Mouse (Mus musculus) frontal cortex, adult 2 months (tissue): ENCODE results near the gene 9930104L06Rik. TPM values are rescaled to one million over a fixed set of nuclear protein-coding genes. Genes with fewer than 3 reads are reported as not detected.
A peak's percentile ranks its signal among the peaks of the same experiment; 100 is the strongest.

ENCODE experiments used
- DNase-seq, 2 experiments: peaks; one replicate each; pipeline ENCODE4 v3.0.0; 2022; ENCODE audit warnings: low spot score in 1 of 2; ENCODE audit errors: extremely low spot score in 1 of 2
- polyA plus RNA-seq: library from polyadenylated mRNA; depleted of rRNA; stranded (reverse); fragments of >200 nt; gene quantifications from 2 replicates; pipeline ENCODE4 v1.2.3, GENCODE M21; 2012

9930104L06Rik gene
- polyA plus RNA-seq, 1 experiment, result 20.9 TPM

DNA sequence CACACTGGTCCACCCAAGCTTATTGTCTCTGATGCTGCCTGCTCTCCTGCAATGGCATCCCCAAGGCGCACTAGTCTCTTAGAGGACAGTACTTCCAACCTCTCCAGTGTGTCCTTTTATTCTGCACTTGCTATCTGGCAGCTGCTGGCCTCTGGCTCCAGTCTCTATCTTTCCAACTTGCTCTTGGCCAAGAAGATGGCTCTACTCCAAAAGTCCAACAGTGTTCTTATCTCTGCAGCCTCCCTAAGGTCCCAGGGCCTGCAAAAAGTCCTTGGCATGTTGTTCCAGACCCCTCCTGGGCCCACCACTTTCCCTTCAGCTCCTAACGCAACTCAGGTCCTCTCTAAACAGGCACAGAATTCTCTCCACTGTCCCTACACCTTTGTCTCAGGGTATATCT lies 20.4 kb downstream of the 9930104L06Rik start:
- no peak for DNase-seq

- DNase-seq, result no peak
Measured at GRCm38 (mm10) chr4:124959062-124959461, 22.2 kb downstream of the 9930104L06Rik start.

DNA sequence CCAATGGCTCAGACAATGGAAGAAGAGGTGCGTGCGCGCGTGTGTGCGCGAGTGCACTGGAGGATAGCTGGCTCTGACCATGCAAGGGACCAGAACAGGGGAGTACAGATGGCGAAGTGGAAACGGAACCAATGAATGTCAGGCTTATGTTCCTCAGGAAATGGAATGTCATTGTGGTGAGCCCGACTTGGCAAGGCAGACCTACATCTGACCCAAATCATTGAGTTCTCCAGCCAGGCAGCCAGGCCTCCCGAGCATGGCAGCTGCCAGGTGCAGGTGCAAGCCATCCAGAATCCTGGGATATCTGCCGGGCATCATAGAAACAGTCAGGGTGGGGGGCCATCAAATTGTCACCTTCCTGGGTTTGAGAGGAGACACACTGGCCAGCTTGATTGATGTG lies 24.1 kb downstream of the 9930104L06Rik start:
- no peak for DNase-seq

GRCm38 (mm10) chr4:124962576-124962975 lies 25.7 kb downstream of the 9930104L06Rik start:
- DNase-seq, result no peak

GRCm38 (mm10) chr4:124964912-124965599 lies 28.2 kb downstream of the 9930104L06Rik start:
- no peak for DNase-seq

DNA sequence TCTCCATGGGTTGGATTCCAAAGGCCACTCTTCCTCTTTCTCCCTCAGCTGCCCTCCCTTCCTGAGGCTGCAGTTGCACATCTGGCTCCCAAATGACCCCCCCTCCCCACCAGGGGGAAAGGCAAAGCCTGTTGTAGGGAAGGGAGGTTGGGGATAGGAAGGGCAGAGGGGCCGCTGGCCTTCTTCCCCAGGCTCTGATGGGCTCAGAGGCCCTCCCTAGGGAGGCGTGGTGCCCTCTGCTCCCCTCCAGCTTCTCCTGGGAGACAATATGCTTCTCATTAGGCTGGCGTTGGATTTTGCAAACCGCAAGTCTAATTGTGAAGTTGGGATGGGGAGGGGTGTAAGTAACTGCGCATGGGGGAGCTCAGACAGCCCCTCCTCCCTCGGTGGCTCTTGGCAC lies 31.9 kb downstream of the 9930104L06Rik start:
- DNase-seq, result no peak

GRCm38 (mm10) chr4:124969219-124969848 lies 32.5 kb downstream of the 9930104L06Rik start:
- DNase-seq, result no peak

GRCm38 (mm10) chr4:124970194-124970593 lies 33.3 kb downstream of the 9930104L06Rik start:
- no peak for DNase-seq

GRCm38 (mm10) chr4:124970677-124971076 lies 33.8 kb downstream of the 9930104L06Rik start:
- no peak for DNase-seq

GRCm38 (mm10) chr4:124971094-124971493 lies 34.2 kb downstream of the 9930104L06Rik start:
- DNase-seq, result no peak

DNA sequence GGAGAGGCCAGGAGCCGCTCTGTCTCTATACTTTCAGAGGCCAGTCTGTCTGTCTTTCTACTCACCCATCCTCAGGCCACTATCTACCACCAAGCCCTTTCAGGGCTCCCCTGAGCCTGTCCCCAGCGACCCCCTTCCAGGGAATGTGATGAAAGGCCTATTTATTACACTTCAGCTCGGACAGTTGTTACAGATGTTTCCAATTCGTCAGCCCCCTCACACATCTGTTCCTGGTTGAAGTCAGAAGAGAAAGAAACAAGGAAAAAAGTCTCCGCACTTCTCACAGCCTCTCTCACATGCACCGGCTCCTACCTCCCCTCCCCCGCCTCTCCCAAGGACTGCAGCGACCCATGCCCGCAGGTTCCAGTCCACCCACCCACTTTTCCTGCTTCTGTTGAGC lies 35.5 kb downstream of the 9930104L06Rik start:
- no peak for DNase-seq

DNA sequence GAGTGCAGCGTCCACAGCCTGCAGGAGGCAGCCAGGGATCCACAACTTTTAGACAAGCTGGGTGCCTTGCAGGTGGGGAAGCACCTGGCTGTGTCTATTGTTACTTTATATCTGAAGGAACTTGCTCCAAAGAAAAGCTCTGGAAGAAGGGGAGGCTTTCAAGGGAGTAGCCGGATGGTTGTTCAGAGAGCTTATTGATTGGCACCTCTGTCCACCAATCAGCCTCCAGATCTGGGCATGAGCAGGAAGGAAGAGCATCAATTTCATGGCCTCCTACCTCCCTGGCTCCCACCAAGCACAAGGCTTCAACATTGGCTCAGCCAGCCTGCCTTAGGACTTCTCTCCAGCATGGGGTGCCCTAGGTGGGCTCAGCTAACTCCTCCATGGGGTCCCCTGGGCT lies 36.4 kb downstream of the 9930104L06Rik start:
- no peak for DNase-seq

DNA sequence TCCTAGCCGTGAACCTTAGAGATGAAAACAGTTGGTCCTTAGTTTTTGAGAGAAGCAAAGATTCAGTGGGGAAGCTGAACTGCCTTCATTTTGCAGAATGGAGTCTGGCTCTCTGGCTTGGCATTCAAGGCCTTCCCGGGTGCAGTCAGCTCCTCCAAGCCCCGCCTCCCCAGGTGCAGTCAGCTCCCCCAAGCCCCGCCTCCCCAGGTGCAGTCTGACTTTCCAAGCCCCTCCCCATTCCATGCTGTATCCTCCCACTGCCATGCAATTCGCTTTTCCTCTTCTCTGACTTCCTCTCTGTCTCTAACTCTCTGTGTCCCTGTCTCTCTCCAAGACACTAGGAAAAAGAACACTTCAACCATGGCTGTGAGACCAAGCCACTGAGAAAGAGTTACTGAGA lies 41.4 kb downstream of the 9930104L06Rik start:
- no peak for DNase-seq

DNA sequence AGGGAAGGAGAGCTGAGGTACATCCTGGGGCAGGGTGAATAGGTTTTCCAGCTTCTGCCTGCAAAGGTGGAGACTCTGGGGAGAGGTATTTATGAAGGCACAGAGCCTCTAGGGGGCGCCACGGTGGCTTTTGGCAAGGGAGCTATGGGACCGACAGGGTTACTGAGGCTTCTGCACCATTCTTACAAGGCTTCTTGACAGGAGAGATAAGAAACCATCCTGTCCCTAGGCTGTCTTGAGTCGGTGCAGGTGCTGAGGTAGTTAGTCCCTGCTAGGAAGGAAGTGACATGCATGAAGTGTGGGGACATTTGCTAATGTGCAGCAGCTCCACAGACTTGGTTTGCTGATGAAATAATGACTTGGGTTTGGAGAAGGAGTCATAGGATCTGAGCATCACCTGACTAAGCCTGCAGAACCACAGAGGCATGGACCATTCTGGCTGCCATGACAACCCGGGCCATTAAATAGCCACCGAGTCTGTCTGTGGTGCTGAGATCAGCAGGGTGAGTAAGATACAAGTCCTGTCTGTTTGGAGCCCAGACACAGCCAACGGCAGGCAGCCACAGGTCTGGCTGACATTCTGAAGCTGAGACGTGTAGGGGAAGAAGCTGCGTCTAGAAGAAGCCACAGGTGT lies 47.2 kb downstream of the 9930104L06Rik start:
- DNase-seq, result no peak

GRCm38 (mm10) chr4:124984871-124985670 lies 48.2 kb downstream of the 9930104L06Rik start:
- DNase-seq, result peak in 1 of 2 experiments; percentile 62

DNA sequence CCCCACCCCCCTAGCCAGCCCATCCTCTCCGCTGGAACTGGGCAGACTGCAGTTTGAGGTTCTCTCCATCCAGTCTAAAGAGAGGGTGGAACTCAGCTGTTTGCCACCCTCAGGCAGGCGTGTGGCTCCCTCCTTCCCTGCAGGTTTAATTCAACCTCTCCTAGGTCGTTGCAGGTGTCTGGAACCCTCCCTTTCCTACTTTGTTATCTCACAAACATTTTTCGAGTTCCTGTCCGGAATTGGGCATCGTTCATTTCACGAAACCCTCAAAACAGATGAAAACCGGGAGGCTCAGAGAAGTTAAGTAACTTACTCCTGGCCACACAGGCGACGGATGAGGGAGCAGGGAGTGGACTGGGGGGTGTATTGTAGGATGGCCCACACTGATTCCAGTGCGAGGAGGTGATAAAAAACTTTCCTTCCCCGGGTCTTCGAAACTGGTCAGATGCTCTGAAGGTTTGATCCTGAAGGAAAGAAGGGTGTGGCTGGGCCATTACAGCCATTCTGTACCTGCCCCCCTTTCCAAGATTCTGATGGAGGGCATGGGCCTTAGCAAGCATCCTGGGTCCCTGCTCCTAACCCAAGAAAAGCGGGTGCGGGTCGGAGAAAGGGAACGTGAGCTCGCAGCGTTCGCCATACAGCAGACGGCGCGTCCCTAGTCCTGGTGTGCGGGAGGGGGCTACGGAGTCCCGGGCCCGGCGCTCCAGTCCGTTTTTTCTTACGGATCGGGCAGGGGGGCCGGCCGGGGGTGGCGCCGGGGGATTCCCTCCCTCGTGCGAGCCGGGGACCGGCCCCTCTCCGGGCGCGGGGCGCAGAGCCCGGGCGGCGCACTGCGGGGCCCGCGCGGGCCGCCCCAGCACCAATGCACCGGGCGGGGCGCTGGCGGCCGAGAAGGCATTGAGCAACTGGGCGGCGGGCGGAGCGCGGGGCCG lies 49.1 kb downstream of the 9930104L06Rik start, which contains the start of gene Rspo1:
Gene Rspo1, plus strand, starts transcription at position 760 of the 932 bp plus-strand sequence.
- DNase-seq, result no peak

GRCm38 (mm10) chr4:124986739-124987710 lies 50.2 kb downstream of the 9930104L06Rik start:
- no peak for DNase-seq

DNA sequence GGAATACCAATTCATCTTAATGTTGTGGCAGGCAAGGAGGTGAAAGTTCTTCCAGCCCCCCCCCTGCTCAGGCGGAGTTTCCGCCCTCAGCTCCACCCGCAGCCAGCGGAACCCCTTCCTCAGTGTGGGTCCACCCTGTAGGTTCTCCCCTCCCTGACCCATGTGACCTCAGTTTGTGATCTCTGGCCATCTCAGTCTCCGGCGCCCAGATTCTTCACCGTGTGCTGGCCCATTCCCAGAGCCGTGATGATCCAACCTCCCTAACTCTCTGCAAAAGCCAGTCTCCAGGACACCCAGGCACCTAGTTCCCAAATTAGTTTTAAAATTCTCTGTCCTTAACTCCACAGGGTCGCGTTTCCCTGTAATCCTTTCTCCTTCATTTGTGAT lies 50.9 kb downstream of the 9930104L06Rik start:
- no peak for DNase-seq

GRCm38 (mm10) chr4:124988382-124988781 lies 51.5 kb downstream of the 9930104L06Rik start:
- no peak for DNase-seq
